Mouse (Mus musculus): ENCODE measurements at regions not wholly inside any gene's neighbourhood (a gene's known extent, or its start where the extent isn't known, plus 50 kb on each side); places are given as distances from the start of the nearest gene placed in this dataset.

- WGBS, result 92% methylated on average over 7 of the region's 7 CpGs
- H3K27ac ChIP-seq (replicated peaks), result no peak overlapping the region
- H3K27me3 ChIP-seq, result no peaks in the 10 kb centered on the region
- no peak overlapping the region for H3K4me2 ChIP-seq (replicated peaks)
- no peaks in the 10 kb centered on the region for H3K4me1 ChIP-seq
- no peaks in the 10 kb centered on the region for H3K36me3 ChIP-seq
- H3K4me3 ChIP-seq, result no peak overlapping the region
- ATAC-seq (replicated peaks), result no peak
- no peak overlapping the region for H3K9ac ChIP-seq (replicated peaks)
- H3K9me3 ChIP-seq, result no peaks in the 10 kb centered on the region
These were observed 195.5 kb upstream of the Afdn start for GRCm38 (mm10) chr17:13564800-13565199.

- ATAC-seq (replicated peaks), result no peak
- no peaks in the 10 kb centered on the region for H3K27me3 ChIP-seq
- H3K4me2 ChIP-seq (replicated peaks), result no peak overlapping the region
- H3K9ac ChIP-seq (replicated peaks), result no peak overlapping the region
- WGBS, result 85% methylated on average over 7 of the region's 7 CpGs
- no peaks in the 10 kb centered on the region for H3K4me1 ChIP-seq
- no peaks in the 10 kb centered on the region for H3K9me3 ChIP-seq
- no peaks in the 10 kb centered on the region for H3K36me3 ChIP-seq
- H3K27ac ChIP-seq (replicated peaks), result no peak overlapping the region
- no peak overlapping the region for H3K4me3 ChIP-seq
These were observed 193.7 kb upstream of the Afdn start for GRCm38 (mm10) chr17:13566680-13567079.

- no peak for ATAC-seq (replicated peaks)
- Histone ChIP-seq H3K9ac (replicated peaks) (no peak overlapping the region), H3K4me1 (peaks cover 3% of the 10 kb centered on the region), H3K4me3 (no peak overlapping the region), H3K27ac (replicated peaks) (no peak overlapping the region), H3K9me3 (no peaks in the 10 kb centered on the region), H3K27me3 (no peaks in the 10 kb centered on the region), H3K36me3 (no peaks in the 10 kb centered on the region), H3K4me2 (replicated peaks) (no peak overlapping the region)
- 85% methylated on average over 3 of the region's 3 CpGs for WGBS
These were observed 193.2 kb upstream of the Afdn start for GRCm38 (mm10) chr17:13567183-13567582.

GRCm38 (mm10) chr17:13570796-13571195 is 189.5 kb upstream of the Afdn start:
- Histone ChIP-seq H3K4me3 (no peak overlapping the region), H3K36me3 (no peaks in the 10 kb centered on the region), H3K9me3 (no peaks in the 10 kb centered on the region), H3K4me1 (peaks cover 29% of the 10 kb centered on the region), H3K27me3 (no peaks in the 10 kb centered on the region), H3K4me2 (replicated peaks) (no peak overlapping the region), H3K27ac (replicated peaks) (peak overlapping the region; percentile 4; the same call in 1 of the 2 replicates), H3K9ac (replicated peaks) (no peak overlapping the region)
- no peak for ATAC-seq (replicated peaks)
- 82% methylated on average over 5 of the region's 5 CpGs for WGBS

- Histone ChIP-seq H3K4me2 (replicated peaks) (no peak overlapping the region), H3K9ac (replicated peaks) (no peak overlapping the region), H3K27ac (replicated peaks) (peak overlapping the region; percentile 83), H3K4me3 (no peak overlapping the region), H3K9me3 (no peaks in the 10 kb centered on the region), H3K27me3 (no peaks in the 10 kb centered on the region), H3K36me3 (no peaks in the 10 kb centered on the region), H3K4me1 (peaks cover 29% of the 10 kb centered on the region)
- ATAC-seq (replicated peaks), result no peak
- WGBS, result 47% methylated on average over 8 of the region's 8 CpGs
These were observed 188.0 kb upstream of the Afdn start for GRCm38 (mm10) chr17:13572204-13572833.

- H3K4me2 ChIP-seq (replicated peaks), result no peak overlapping the region
- H3K36me3 ChIP-seq, result no peaks in the 10 kb centered on the region
- H3K4me1 ChIP-seq, result peaks cover 36% of the 10 kb centered on the region
- no peak overlapping the region for H3K4me3 ChIP-seq
- WGBS, result 64% methylated on average over 9 of the region's 9 CpGs
- no peak overlapping the region for H3K9ac ChIP-seq (replicated peaks)
- peak overlapping the region; percentile 83 for H3K27ac ChIP-seq (replicated peaks)
- no peak for ATAC-seq (replicated peaks)
- H3K27me3 ChIP-seq, result no peaks in the 10 kb centered on the region
- no peaks in the 10 kb centered on the region for H3K9me3 ChIP-seq
These were observed 187.3 kb upstream of the Afdn start for GRCm38 (mm10) chr17:13573036-13573435.

- H3K27ac ChIP-seq (replicated peaks), result peak overlapping the region; percentile 83
- no peak overlapping the region for H3K4me3 ChIP-seq
- no peak overlapping the region for H3K9ac ChIP-seq (replicated peaks)
- H3K4me2 ChIP-seq (replicated peaks), result no peak overlapping the region
- H3K36me3 ChIP-seq, result no peaks in the 10 kb centered on the region
- no peak for ATAC-seq (replicated peaks)
- H3K4me1 ChIP-seq, result peaks cover 38% of the 10 kb centered on the region
- 83% methylated on average over 1 of the region's 1 CpGs for WGBS
- no peaks in the 10 kb centered on the region for H3K27me3 ChIP-seq
- no peaks in the 10 kb centered on the region for H3K9me3 ChIP-seq
These were observed 186.2 kb upstream of the Afdn start for GRCm38 (mm10) chr17:13574122-13574521.

GRCm38 (mm10) chr17:13574682-13575444 is 185.5 kb upstream of the Afdn start:
- H3K9me3 ChIP-seq, result no peaks in the 10 kb centered on the region
- H3K27me3 ChIP-seq, result no peaks in the 10 kb centered on the region
- H3K9ac ChIP-seq (replicated peaks), result no peak overlapping the region
- peak; percentile 55 for ATAC-seq (replicated peaks)
- H3K4me1 ChIP-seq, result peaks cover 38% of the 10 kb centered on the region
- 47% methylated on average over 13 of the region's 13 CpGs for WGBS
- no peaks in the 10 kb centered on the region for H3K36me3 ChIP-seq
- no peak overlapping the region for H3K4me3 ChIP-seq
- H3K4me2 ChIP-seq (replicated peaks), result no peak overlapping the region
- peak overlapping the region; percentile 83 for H3K27ac ChIP-seq (replicated peaks)

- H3K9ac ChIP-seq (replicated peaks), result no peak overlapping the region
- no peak for ATAC-seq (replicated peaks)
- no peak overlapping the region for H3K4me3 ChIP-seq
- WGBS, result 26% methylated on average over 3 of the region's 3 CpGs
- peaks cover 29% of the 10 kb centered on the region for H3K4me1 ChIP-seq
- H3K4me2 ChIP-seq (replicated peaks), result no peak overlapping the region
- no peaks in the 10 kb centered on the region for H3K9me3 ChIP-seq
- no peaks in the 10 kb centered on the region for H3K36me3 ChIP-seq
- no peaks in the 10 kb centered on the region for H3K27me3 ChIP-seq
- H3K27ac ChIP-seq (replicated peaks), result 0 out of 2 replicates have a peak overlapping the region, but pooled peaks have one; percentile 18
These were observed 182.5 kb upstream of the Afdn start for GRCm38 (mm10) chr17:13577798-13578197.

GRCm38 (mm10) chr17:13581214-13581920 is 179.0 kb upstream of the Afdn start:
- Histone ChIP-seq H3K9ac (replicated peaks) (no peak overlapping the region), H3K4me2 (replicated peaks) (no peak overlapping the region), H3K27ac (replicated peaks) (no peak overlapping the region), H3K27me3 (no peaks in the 10 kb centered on the region), H3K4me3 (no peak overlapping the region), H3K9me3 (no peaks in the 10 kb centered on the region), H3K36me3 (no peaks in the 10 kb centered on the region), H3K4me1 (peaks cover 24% of the 10 kb centered on the region)
- no peak for ATAC-seq (replicated peaks)
- WGBS, result 67% methylated on average over 5 of the region's 5 CpGs

- no peak overlapping the region for H3K4me3 ChIP-seq
- no peak overlapping the region for H3K4me2 ChIP-seq (replicated peaks)
- no peak overlapping the region for H3K27ac ChIP-seq (replicated peaks)
- H3K9me3 ChIP-seq, result no peaks in the 10 kb centered on the region
- WGBS, result 67% methylated on average over 6 of the region's 6 CpGs
- ATAC-seq (replicated peaks), result no peak
- no peaks in the 10 kb centered on the region for H3K27me3 ChIP-seq
- peaks cover 24% of the 10 kb centered on the region for H3K4me1 ChIP-seq
- H3K36me3 ChIP-seq, result no peaks in the 10 kb centered on the region
- H3K9ac ChIP-seq (replicated peaks), result no peak overlapping the region
These were observed 178.2 kb upstream of the Afdn start for GRCm38 (mm10) chr17:13581995-13582588.

All from forebrain, embryonic 15.5 days (tissue).